Mouse (Mus musculus): ENCODE results near the gene Arid1b.

The Arid1b gene

GRCm38 (mm10) chr17:5197765-5198164, 203.6 kb downstream of the Arid1b start:
- in situ Hi-C loops (cut with MboI; ENCODE audit: unreplicated experiment in 2 of 2), result loop anchor here in 1 of 2 experiments (10.0 kb wide), 1 partner anchor 193 kb away; no protein-coding TSS in a partner anchor

DNA sequence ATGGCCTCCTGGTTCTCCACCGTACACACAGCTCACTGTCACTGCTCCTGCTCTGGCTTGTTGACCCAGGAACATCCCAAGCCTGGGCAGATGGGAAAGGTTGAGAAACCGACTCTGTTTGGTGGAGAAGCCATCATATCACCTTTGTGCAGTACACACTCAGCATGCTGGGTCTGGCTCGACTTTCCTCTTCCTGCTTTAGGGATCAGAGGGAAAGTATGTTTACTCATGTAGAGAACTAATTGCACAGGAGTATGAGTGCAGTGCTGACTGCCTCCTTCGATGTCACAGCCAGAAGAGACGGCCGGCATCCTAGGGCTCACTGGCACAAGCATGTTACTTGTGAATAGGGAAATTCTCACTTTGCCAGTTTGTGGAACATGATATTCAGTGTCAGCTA, 204.1 kb downstream of the Arid1b start:
- in situ Hi-C loops (cut with MboI; ENCODE audit: unreplicated experiment in 2 of 2), result loop anchor here in 1 of 2 experiments (10.0 kb wide), 1 partner anchor 193 kb away; no protein-coding TSS in a partner anchor

- in situ Hi-C loops (cut with MboI; ENCODE audit: unreplicated experiment in 2 of 2), result loop anchor here in 1 of 2 experiments (10.0 kb wide), 1 partner anchor 194 kb away; no protein-coding TSS in a partner anchor
Measured at GRCm38 (mm10) chr17:5198811-5199210, 204.7 kb downstream of the Arid1b start.

GRCm38 (mm10) chr17:5200638-5201037, 206.5 kb downstream of the Arid1b start:
- in situ Hi-C loops (cut with MboI; ENCODE audit: unreplicated experiment in 2 of 2), result loop anchor here (25.0 kb wide), 1 partner anchor 1638 kb away; the partner anchor contains the start of gene Tfb1m (in 2 of the 2)

GRCm38 (mm10) chr17:5201859-5202598, 207.9 kb downstream of the Arid1b start:
- in situ Hi-C loops (cut with MboI; ENCODE audit: unreplicated experiment in 2 of 2), result loop anchor here (25.0 kb wide), 1 partner anchor 1640 kb away; the partner anchor contains the start of gene Tfb1m (in 2 of the 2)

DNA sequence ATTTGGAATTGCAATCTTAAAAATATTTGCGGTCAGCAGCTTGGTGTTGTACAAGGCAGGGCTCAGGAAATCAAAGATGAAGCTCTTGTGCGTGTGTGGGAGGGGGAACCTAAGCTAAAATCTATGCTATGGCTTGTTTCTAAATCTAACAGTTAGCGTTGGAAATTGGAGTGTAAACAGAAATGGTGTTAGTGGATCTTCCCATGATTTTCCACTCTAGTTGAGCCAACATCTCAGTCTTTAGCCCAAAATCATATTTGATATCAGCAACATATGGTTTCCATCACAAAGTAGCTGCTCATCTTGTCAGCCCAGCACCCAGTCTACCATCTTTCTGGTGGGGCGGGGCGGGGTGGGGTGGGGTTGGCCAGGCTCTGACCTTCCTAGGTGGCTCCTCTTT, 208.6 kb downstream of the Arid1b start:
- in situ Hi-C loops (cut with MboI; ENCODE audit: unreplicated experiment in 2 of 2), result loop anchor here (25.0 kb wide), 1 partner anchor 1640 kb away; the partner anchor contains the start of gene Tfb1m (in 2 of the 2)

- in situ Hi-C loops (cut with MboI; ENCODE audit: unreplicated experiment in 2 of 2), result loop anchor here (25.0 kb wide), 1 partner anchor 1641 kb away; the partner anchor contains the start of gene Tfb1m (in 2 of the 2)
Measured at GRCm38 (mm10) chr17:5203346-5204102, 209.4 kb downstream of the Arid1b start.

DNA sequence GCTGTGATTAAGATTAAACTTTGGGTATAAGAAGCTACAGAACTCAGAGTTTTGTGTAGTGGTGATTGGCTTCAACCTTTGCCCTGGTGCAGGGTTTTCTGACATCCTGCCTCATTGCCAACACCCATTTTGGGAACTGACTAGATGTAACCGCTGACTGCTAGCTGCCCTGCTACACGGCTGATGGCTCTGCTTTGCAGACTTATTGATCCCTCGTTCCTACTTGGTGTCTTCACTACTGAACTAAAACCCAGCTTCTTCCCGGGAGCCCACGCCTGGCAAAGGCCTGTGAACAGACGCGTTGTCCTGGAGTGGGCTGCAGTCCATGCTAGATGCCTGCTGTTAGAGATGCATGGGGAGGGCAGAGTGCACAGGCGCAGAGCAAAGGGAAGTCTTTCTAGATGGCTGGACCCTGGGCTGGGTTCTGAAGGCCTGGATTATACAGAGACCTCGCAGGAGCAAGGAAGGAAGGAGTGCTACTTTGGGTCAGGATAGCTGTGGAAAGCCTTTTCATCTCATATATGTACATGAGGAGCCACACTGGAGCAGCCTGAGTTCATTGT, 210.1 kb downstream of the Arid1b start:
- in situ Hi-C loops (cut with MboI; ENCODE audit: unreplicated experiment in 2 of 2), result loop anchor here (25.0 kb wide), 1 partner anchor 1642 kb away; the partner anchor contains the start of gene Tfb1m (in 2 of the 2)

- in situ Hi-C loops (cut with MboI; ENCODE audit: unreplicated experiment in 2 of 2), result loop anchor here (25.0 kb wide), 1 partner anchor 1643 kb away; the partner anchor contains the start of gene Tfb1m (in 2 of the 2)
Measured at GRCm38 (mm10) chr17:5205163-5205581, 211.0 kb downstream of the Arid1b start.

- in situ Hi-C loops (cut with MboI; ENCODE audit: unreplicated experiment in 2 of 2), result loop anchor here (25.0 kb wide), 1 partner anchor 1644 kb away; the partner anchor contains the start of gene Tfb1m (in 2 of the 2)
Measured at GRCm38 (mm10) chr17:5206731-5207130, 212.6 kb downstream of the Arid1b start.

DNA sequence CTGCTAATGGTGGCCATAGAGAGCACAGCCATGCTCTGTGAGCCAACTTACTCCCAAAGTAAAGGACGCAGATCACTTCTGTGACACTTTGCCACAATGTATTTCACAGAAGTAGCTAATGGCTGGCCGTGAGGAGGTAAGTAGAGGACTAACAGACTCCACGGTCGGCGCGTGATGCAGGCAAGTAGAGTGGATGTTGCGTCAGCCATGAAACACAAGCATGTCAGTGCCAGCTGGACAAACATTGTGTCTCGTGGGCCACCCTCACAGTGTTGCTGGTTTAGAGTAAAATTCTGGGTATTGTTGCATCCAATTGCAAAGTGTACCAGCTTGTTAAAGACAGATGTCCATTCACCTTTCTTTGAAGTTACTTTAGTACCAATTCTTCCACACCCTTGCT, 213.7 kb downstream of the Arid1b start:
- in situ Hi-C loops (cut with MboI; ENCODE audit: unreplicated experiment in 2 of 2), result loop anchor here (25.0 kb wide), 1 partner anchor 1646 kb away; the partner anchor contains the start of gene Tfb1m (in 2 of the 2)

DNA sequence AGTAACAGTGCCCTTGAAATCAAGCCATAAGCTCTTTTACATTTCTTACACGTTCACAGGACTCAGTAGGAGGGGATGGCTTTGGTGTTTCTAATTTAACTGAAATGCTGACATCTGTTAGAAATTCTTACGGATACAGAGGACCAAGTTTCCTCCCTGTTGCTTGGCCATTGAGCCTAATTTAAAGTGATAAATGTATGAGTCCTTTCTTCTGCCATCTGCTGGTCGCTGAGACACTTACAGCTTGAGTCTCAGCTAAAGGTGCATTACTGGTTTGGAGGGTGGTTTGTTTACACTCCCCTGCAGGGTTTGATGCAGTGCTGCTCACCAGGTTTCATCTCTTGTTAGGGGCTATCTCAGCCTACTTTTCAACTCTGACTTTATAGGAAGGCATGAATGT, 214.2 kb downstream of the Arid1b start:
- in situ Hi-C loops (cut with MboI; ENCODE audit: unreplicated experiment in 2 of 2), result loop anchor here (25.0 kb wide), 1 partner anchor 1646 kb away; the partner anchor contains the start of gene Tfb1m (in 2 of the 2)

- in situ Hi-C loops (cut with MboI; ENCODE audit: unreplicated experiment in 2 of 2), result loop anchor here (25.0 kb wide), 1 partner anchor 1647 kb away; the partner anchor contains the start of gene Tfb1m (in 2 of the 2)
Measured at GRCm38 (mm10) chr17:5209076-5209475, 214.9 kb downstream of the Arid1b start.

GRCm38 (mm10) chr17:5210101-5210727, 216.1 kb downstream of the Arid1b start:
- in situ Hi-C loops (cut with MboI; ENCODE audit: unreplicated experiment in 2 of 2), result loop anchor here (25.0 kb wide), 1 partner anchor 1648 kb away; the partner anchor contains the start of gene Tfb1m (in 2 of the 2)

GRCm38 (mm10) chr17:5210891-5211290, 216.8 kb downstream of the Arid1b start:
- in situ Hi-C loops (cut with MboI; ENCODE audit: unreplicated experiment in 2 of 2), result loop anchor here (25.0 kb wide), 1 partner anchor 1649 kb away; the partner anchor contains the start of gene Tfb1m (in 2 of the 2)

- in situ Hi-C loops (cut with MboI; ENCODE audit: unreplicated experiment in 2 of 2), result loop anchor here (25.0 kb wide), 1 partner anchor 1650 kb away; the partner anchor contains the start of gene Tfb1m (in 2 of the 2)
Measured at GRCm38 (mm10) chr17:5212166-5212565, 218.0 kb downstream of the Arid1b start.

DNA sequence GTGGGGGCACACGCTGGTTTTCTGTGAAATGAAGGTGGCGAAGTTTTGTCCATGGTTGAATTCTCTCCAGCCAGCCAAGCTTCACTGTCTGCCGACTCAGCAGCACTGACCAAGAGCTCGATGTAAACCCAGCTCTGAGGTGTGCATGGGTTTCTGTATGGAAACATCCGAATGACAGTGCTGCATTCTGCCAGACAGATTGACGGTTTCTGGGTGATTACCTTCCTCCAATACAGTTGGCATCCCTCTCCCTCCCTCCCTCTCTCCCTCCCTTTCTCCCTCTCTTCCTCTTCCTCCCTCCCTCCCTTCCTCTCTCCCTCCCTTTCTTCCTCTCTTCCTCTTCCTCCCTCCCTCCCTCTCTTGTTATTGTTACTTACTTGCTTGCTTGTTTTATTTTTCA, 219.3 kb downstream of the Arid1b start:
- in situ Hi-C loops (cut with MboI; ENCODE audit: unreplicated experiment in 2 of 2), result loop anchor here (25.0 kb wide), 1 partner anchor 1651 kb away; the partner anchor contains the start of gene Tfb1m (in 2 of the 2)

DNA sequence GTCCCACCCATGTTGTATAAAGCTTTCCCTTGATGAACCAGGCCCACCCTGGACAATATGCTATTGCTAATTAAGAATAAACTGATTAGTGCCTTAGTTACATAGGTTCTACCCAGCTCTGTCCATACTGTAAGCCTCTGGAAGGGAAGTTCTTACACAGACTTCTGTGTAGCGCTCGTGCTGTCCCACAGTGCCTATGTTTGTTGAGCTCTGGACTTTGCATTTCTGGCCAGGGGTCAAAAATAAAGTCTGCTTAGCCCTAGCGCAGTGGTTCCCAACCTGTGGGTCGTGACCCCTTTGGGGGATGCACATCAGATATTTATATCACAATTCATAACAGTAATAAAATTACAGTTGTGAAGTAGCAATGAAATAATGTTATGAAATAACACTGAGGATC, 221.2 kb downstream of the Arid1b start:
- in situ Hi-C loops (cut with MboI; ENCODE audit: unreplicated experiment in 2 of 2), result loop anchor here (25.0 kb wide), 1 partner anchor 1653 kb away; the partner anchor contains the start of gene Tfb1m (in 2 of the 2)

DNA sequence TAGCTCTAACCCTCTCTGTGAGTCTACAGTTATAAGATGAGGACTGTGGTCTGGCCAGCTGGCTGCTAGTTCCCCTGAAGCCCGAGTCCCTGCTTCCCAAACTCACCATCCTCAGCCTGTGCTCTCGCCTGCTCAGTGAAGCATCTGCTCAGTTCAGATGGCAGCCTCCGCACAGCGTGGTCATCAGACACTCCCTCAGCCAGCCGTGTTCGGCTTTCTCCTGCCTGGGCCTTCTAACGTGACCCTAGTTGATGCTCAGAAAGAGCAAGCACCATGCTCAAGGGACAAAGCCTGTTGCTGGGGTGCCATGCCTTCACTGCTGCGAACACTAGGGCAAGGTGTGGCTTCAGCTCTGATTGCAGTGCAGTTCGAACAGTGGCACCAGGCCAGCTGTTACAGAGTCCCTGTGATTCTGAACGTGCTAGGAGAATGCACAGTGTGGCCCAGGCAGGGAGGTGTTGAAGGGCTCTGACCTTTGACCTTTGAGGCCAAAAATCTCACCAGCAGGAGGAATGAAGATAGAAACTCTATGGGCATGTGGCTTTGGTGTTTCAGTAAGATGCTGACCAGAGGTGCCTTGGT, 222.9 kb downstream of the Arid1b start:
- in situ Hi-C loops (cut with MboI; ENCODE audit: unreplicated experiment in 2 of 2), result loop anchor here (25.0 kb wide), 1 partner anchor 1655 kb away; the partner anchor contains the start of gene Tfb1m (in 2 of the 2)

Measured in v-Abl transformed pro-B cells (cell line).